Mouse (Mus musculus): ENCODE results near the gene Olfr552. TPM values are rescaled to one million over a fixed set of nuclear protein-coding genes. Genes with fewer than 3 reads are reported as not detected.
"Not testable (repeated sequence)": the region's sequence is repeated elsewhere in the genome, so short reads cannot be mapped to it uniquely, and the experiment has no call there.

Gene Olfr552
- polyA plus RNA-seq, 1 experiment from 2014 or later = not detected

GRCm38 (mm10) chr7:102591786-102592185 is 5.8 kb upstream of the Olfr552 start, which contains the start of gene Olfr551:
Gene Olfr551 (minus strand): TSS chr7:102591886.
- ATAC-seq (replicated peaks; ENCODE audit: low FRiP score) (no peak), DNase-seq (ENCODE audit: low spot score) (no peak)
- no peak within 1 kb of the TSS for H3K9ac ChIP-seq (ENCODE audit: low read depth, low read length)
- no peaks in the 10 kb centered on the region for H3K36me3 ChIP-seq (ENCODE audit: control insufficient read depth, insufficient read depth, low read length)
- WGBS = 83% methylated on average over 3 of the region's 3 CpGs
- no peak within 1 kb of the TSS for H3K4me3 ChIP-seq (ENCODE audit: low read depth, low read length)
- no peak within 1 kb of the TSS for H3K4me2 ChIP-seq
- no peaks in the 10 kb centered on the region for H3K4me1 ChIP-seq (replicated peaks; ENCODE audit: control insufficient read depth, insufficient read depth, low read length)
- H3K9me3 ChIP-seq (ENCODE audit: control insufficient read depth, low read length) = no peaks in the 10 kb centered on the region
- no peak within 1 kb of the TSS for H3K27ac ChIP-seq (ENCODE audit: low read depth, low read length)
- no peaks in the 10 kb centered on the region for H3K27me3 ChIP-seq (replicated peaks; ENCODE audit: control insufficient read depth, insufficient read depth, low read length)

GRCm38 (mm10) chr7:102618118-102618517 is 20.5 kb downstream of the Olfr552 start, which contains the start of gene Olfr553:
Gene Olfr553 (minus strand): TSS chr7:102618218.
- Histone ChIP-seq H3K4me2 (no peak within 1 kb of the TSS), H3K27me3 (replicated peaks; ENCODE audit: control insufficient read depth, insufficient read depth, low read length) (no peaks in the 10 kb centered on the region), H3K4me3 (ENCODE audit: low read depth, low read length) (no peak within 1 kb of the TSS), H3K4me1 (replicated peaks; ENCODE audit: control insufficient read depth, insufficient read depth, low read length) (no peaks in the 10 kb centered on the region), H3K9ac (ENCODE audit: low read depth, low read length) (no peak within 1 kb of the TSS), H3K9me3 (ENCODE audit: control insufficient read depth, low read length) (no peaks in the 10 kb centered on the region), H3K27ac (ENCODE audit: low read depth, low read length) (no peak within 1 kb of the TSS), H3K36me3 (ENCODE audit: control insufficient read depth, insufficient read depth, low read length) (no peaks in the 10 kb centered on the region)
- ATAC-seq (replicated peaks; ENCODE audit: low FRiP score) (no peak), DNase-seq (ENCODE audit: low spot score) (no peak)

- H3K27ac ChIP-seq (ENCODE audit: low read depth, low read length) = no peak overlapping the region
- WGBS = 69% methylated on average over 5 of the region's 5 CpGs
Observed at GRCm38 (mm10) chr7:102619608-102620007, 22.0 kb downstream of the Olfr552 start.

GRCm38 (mm10) chr7:102620368-102620767 is 22.8 kb downstream of the Olfr552 start:
- 72% methylated on average over 18 of the region's 19 CpGs for WGBS
- H3K4me1 ChIP-seq (replicated peaks; ENCODE audit: control insufficient read depth, insufficient read depth, low read length); H3K9ac ChIP-seq (ENCODE audit: low read depth, low read length); H3K27ac ChIP-seq (ENCODE audit: low read depth, low read length); H3K4me3 ChIP-seq (ENCODE audit: low read depth, low read length); H3K4me2 ChIP-seq; H3K36me3 ChIP-seq (ENCODE audit: control insufficient read depth, insufficient read depth, low read length); ATAC-seq (replicated peaks; ENCODE audit: low FRiP score); DNase-seq (ENCODE audit: low spot score); H3K27me3 ChIP-seq (replicated peaks; ENCODE audit: control insufficient read depth, insufficient read depth, low read length); H3K9me3 ChIP-seq (ENCODE audit: control insufficient read depth, low read length): not testable (repeated sequence)

More at GRCm38 (mm10) chr7:102619608-102620007, 22.0 kb downstream of the Olfr552 start:
- no peak for DNase-seq (ENCODE audit: low spot score)
- H3K9me3 ChIP-seq (ENCODE audit: control insufficient read depth, low read length) = no peaks in the 10 kb centered on the region
- H3K4me1 ChIP-seq (replicated peaks; ENCODE audit: control insufficient read depth, insufficient read depth, low read length) = no peaks in the 10 kb centered on the region
- no peaks in the 10 kb centered on the region for H3K27me3 ChIP-seq (replicated peaks; ENCODE audit: control insufficient read depth, insufficient read depth, low read length)
- no peak overlapping the region for H3K4me2 ChIP-seq
- H3K4me3 ChIP-seq (ENCODE audit: low read depth, low read length) = no peak overlapping the region
- H3K36me3 ChIP-seq (ENCODE audit: control insufficient read depth, insufficient read depth, low read length) = no peaks in the 10 kb centered on the region
- no peak for ATAC-seq (replicated peaks; ENCODE audit: low FRiP score)
- H3K9ac ChIP-seq (ENCODE audit: low read depth, low read length) = no peak overlapping the region

- 32% methylated on average over 3 of the region's 3 CpGs for WGBS
- H3K9me3 ChIP-seq (ENCODE audit: control insufficient read depth, low read length) = no peaks in the 10 kb centered on the region
Observed at GRCm38 (mm10) chr7:102636665-102637064, 39.1 kb downstream of the Olfr552 start.

GRCm38 (mm10) chr7:102638132-102638531 is 40.6 kb downstream of the Olfr552 start, which contains the start of gene Olfr554:
Gene Olfr554 (plus strand): TSS chr7:102638432.
- H3K9ac ChIP-seq (ENCODE audit: low read depth, low read length) = no peak within 1 kb of the TSS
- 66% methylated on average over 1 of the region's 1 CpGs for WGBS
- H3K4me1 ChIP-seq (replicated peaks; ENCODE audit: control insufficient read depth, insufficient read depth, low read length) = no peaks in the 10 kb centered on the region
- H3K4me2 ChIP-seq = no peak within 1 kb of the TSS
- no peaks in the 10 kb centered on the region for H3K36me3 ChIP-seq (ENCODE audit: control insufficient read depth, insufficient read depth, low read length)
- H3K4me3 ChIP-seq (ENCODE audit: low read depth, low read length) = no peak within 1 kb of the TSS
- no peaks in the 10 kb centered on the region for H3K27me3 ChIP-seq (replicated peaks; ENCODE audit: control insufficient read depth, insufficient read depth, low read length)
- H3K9me3 ChIP-seq (ENCODE audit: control insufficient read depth, low read length) = no peaks in the 10 kb centered on the region
- ATAC-seq (replicated peaks; ENCODE audit: low FRiP score) (no peak), DNase-seq (ENCODE audit: low spot score) (no peak)
- H3K27ac ChIP-seq (ENCODE audit: low read depth, low read length) = no peak within 1 kb of the TSS

More at GRCm38 (mm10) chr7:102636665-102637064, 39.1 kb downstream of the Olfr552 start:
- ATAC-seq (replicated peaks; ENCODE audit: low FRiP score) (no peak), DNase-seq (ENCODE audit: low spot score) (no peak)
- Histone ChIP-seq H3K4me1 (replicated peaks; ENCODE audit: control insufficient read depth, insufficient read depth, low read length) (no peaks in the 10 kb centered on the region), H3K27ac (ENCODE audit: low read depth, low read length) (no peak overlapping the region), H3K4me3 (ENCODE audit: low read depth, low read length) (no peak overlapping the region), H3K27me3 (replicated peaks; ENCODE audit: control insufficient read depth, insufficient read depth, low read length) (no peaks in the 10 kb centered on the region), H3K36me3 (ENCODE audit: control insufficient read depth, insufficient read depth, low read length) (no peaks in the 10 kb centered on the region), H3K4me2 (no peak overlapping the region), H3K9ac (ENCODE audit: low read depth, low read length) (no peak overlapping the region)

- 77% methylated on average over 3 of the region's 4 CpGs for WGBS
- H3K9me3 ChIP-seq (ENCODE audit: control insufficient read depth, low read length); ATAC-seq (replicated peaks; ENCODE audit: low FRiP score); H3K4me3 ChIP-seq (ENCODE audit: low read depth, low read length); DNase-seq (ENCODE audit: low spot score); H3K4me2 ChIP-seq; H3K27ac ChIP-seq (ENCODE audit: low read depth, low read length); H3K4me1 ChIP-seq (replicated peaks; ENCODE audit: control insufficient read depth, insufficient read depth, low read length); H3K27me3 ChIP-seq (replicated peaks; ENCODE audit: control insufficient read depth, insufficient read depth, low read length); H3K36me3 ChIP-seq (ENCODE audit: control insufficient read depth, insufficient read depth, low read length); H3K9ac ChIP-seq (ENCODE audit: low read depth, low read length): not testable (repeated sequence)
Observed at GRCm38 (mm10) chr7:102644945-102645344, 47.4 kb downstream of the Olfr552 start.

Other genes starting within 250 kb of the Olfr552 start
- 284 and 324 TPM in 2 replicates for gene Rrm1, start 156.1 kb upstream of the Olfr552 start, polyA plus RNA-seq (2014; fragmentation: Nextera tagmentation; extraction: Ambion mirVana)
- 0.40 and 0.47 TPM in 2 replicates for gene Olfr543, start 116.1 kb upstream of the Olfr552 start, polyA plus RNA-seq (2014; fragmentation: Nextera tagmentation; extraction: Ambion mirVana)
- 0.05 and 0.12 TPM in 2 replicates for gene Olfr544, start 109.5 kb upstream of the Olfr552 start, polyA plus RNA-seq (2014; fragmentation: Nextera tagmentation; extraction: Ambion mirVana)
- 0.04 and 0.10 TPM in 2 replicates for gene Olfr545, start 98.2 kb upstream of the Olfr552 start, polyA plus RNA-seq (2014; fragmentation: Nextera tagmentation; extraction: Ambion mirVana)
- gene Olfr547, start 63.0 kb upstream of the Olfr552 start, polyA plus RNA-seq (2014; fragmentation: Nextera tagmentation; extraction: Ambion mirVana) = not detected in 2 replicates
- not detected in 2 replicates for gene Olfr548-ps1, start 56.9 kb upstream of the Olfr552 start, polyA plus RNA-seq (2014; fragmentation: Nextera tagmentation; extraction: Ambion mirVana)
- gene Olfr549, start 47.9 kb upstream of the Olfr552 start, polyA plus RNA-seq (2014; fragmentation: Nextera tagmentation; extraction: Ambion mirVana) = not detected in 2 replicates
- gene Trim21, start 32.3 kb upstream of the Olfr552 start, polyA plus RNA-seq (2014; fragmentation: Nextera tagmentation; extraction: Ambion mirVana) = 0.88 and 1.3 TPM in 2 replicates
- gene Olfr550, start 26.3 kb upstream of the Olfr552 start, polyA plus RNA-seq (2014; fragmentation: Nextera tagmentation; extraction: Ambion mirVana) = not detected in 2 replicates
- gene Olfr551, start 5.9 kb upstream of the Olfr552 start, polyA plus RNA-seq (2014; fragmentation: Nextera tagmentation; extraction: Ambion mirVana) = not detected in 2 replicates
- not detected in 2 replicates for gene Olfr553, start 20.4 kb downstream of the Olfr552 start, polyA plus RNA-seq (2014; fragmentation: Nextera tagmentation; extraction: Ambion mirVana)
- gene Olfr554, start 40.7 kb downstream of the Olfr552 start, polyA plus RNA-seq (2014; fragmentation: Nextera tagmentation; extraction: Ambion mirVana) = not detected in 2 replicates
- not detected in 2 replicates for gene Olfr555, start 61.1 kb downstream of the Olfr552 start, polyA plus RNA-seq (2014; fragmentation: Nextera tagmentation; extraction: Ambion mirVana)
- not detected in 2 replicates for gene Olfr556, start 67.1 kb downstream of the Olfr552 start, polyA plus RNA-seq (2014; fragmentation: Nextera tagmentation; extraction: Ambion mirVana)
- 5.1 and 6.8 TPM in 2 replicates for gene Trim68, start 89.6 kb downstream of the Olfr552 start, polyA plus RNA-seq (2014; fragmentation: Nextera tagmentation; extraction: Ambion mirVana)
- gene Olfr557, start 98.1 kb downstream of the Olfr552 start, polyA plus RNA-seq (2014; fragmentation: Nextera tagmentation; extraction: Ambion mirVana) = not detected in 2 replicates
- gene Olfr558, start 104.4 kb downstream of the Olfr552 start, polyA plus RNA-seq (2014; fragmentation: Nextera tagmentation; extraction: Ambion mirVana) = not detected in 2 replicates
- not detected in 2 replicates for gene Olfr33, start 121.3 kb downstream of the Olfr552 start, polyA plus RNA-seq (2014; fragmentation: Nextera tagmentation; extraction: Ambion mirVana)
- gene Olfr559, start 129.7 kb downstream of the Olfr552 start, polyA plus RNA-seq (2014; fragmentation: Nextera tagmentation; extraction: Ambion mirVana) = not detected in 2 replicates
- not detected in 2 replicates for gene Olfr560, start 161.6 kb downstream of the Olfr552 start, polyA plus RNA-seq (2014; fragmentation: Nextera tagmentation; extraction: Ambion mirVana)
- not detected in 2 replicates for gene Olfr78, start 161.7 kb downstream of the Olfr552 start, polyA plus RNA-seq (2014; fragmentation: Nextera tagmentation; extraction: Ambion mirVana)
- gene Olfr561, start 173.5 kb downstream of the Olfr552 start, polyA plus RNA-seq (2014; fragmentation: Nextera tagmentation; extraction: Ambion mirVana) = not detected in 2 replicates
- not detected in 2 replicates for gene Olfr564, start 205.7 kb downstream of the Olfr552 start, polyA plus RNA-seq (2014; fragmentation: Nextera tagmentation; extraction: Ambion mirVana)